Mouse (Mus musculus) cortical plate, adult 2 months (tissue): ENCODE results near the gene Dlg5. TPM values are rescaled to one million over a fixed set of nuclear protein-coding genes. Genes with fewer than 3 reads are reported as not detected.

Experiments
- H3K27ac ChIP-seq: fragments of 200-500 bp; 2 replicates; pipeline ENCODE4 v1.5.1; 2012; ENCODE audit warnings: low read length, control low read depth, inconsistent platforms; ENCODE audit not compliant: insufficient read depth
- H3K4me1 ChIP-seq: fragments of 200-500 bp; 2 replicates; pipeline ENCODE4 v1.6.1; 2011; ENCODE audit warnings: low read length; ENCODE audit not compliant: control insufficient read depth, insufficient read depth
- H3K4me3 ChIP-seq: fragments of 200-500 bp; 2 replicates; pipeline ENCODE4 v1.5.1; 2011; ENCODE audit warnings: mild to moderate bottlenecking, low read length, control low read depth; ENCODE audit not compliant: insufficient read depth
- CTCF ChIP-seq: fragments of 200-500 bp; IDR thresholded peaks from 2 replicates; pipeline ENCODE4 v1.5.1; 2011; ENCODE audit warnings: mild to moderate bottlenecking, control low read depth, low read length; ENCODE audit not compliant: insufficient read depth; ENCODE audit errors: extremely low read depth
- POLR2A ChIP-seq: fragments of 200-500 bp; IDR thresholded peaks from 2 replicates; pipeline ENCODE4 v1.6.1; 2011; ENCODE audit warnings: mild to moderate bottlenecking, low read length, control low read depth; ENCODE audit not compliant: insufficient read depth; ENCODE audit errors: extremely low read depth
- polyA plus RNA-seq: library from polyadenylated mRNA; depleted of rRNA; stranded (reverse); fragments of >200 nt; gene quantifications from 2 replicates; pipeline ENCODE4 v1.2.3, GENCODE M21; 2012

The Dlg5 gene
- polyA plus RNA-seq, 1 experiment, result 26.5 TPM

DNA sequence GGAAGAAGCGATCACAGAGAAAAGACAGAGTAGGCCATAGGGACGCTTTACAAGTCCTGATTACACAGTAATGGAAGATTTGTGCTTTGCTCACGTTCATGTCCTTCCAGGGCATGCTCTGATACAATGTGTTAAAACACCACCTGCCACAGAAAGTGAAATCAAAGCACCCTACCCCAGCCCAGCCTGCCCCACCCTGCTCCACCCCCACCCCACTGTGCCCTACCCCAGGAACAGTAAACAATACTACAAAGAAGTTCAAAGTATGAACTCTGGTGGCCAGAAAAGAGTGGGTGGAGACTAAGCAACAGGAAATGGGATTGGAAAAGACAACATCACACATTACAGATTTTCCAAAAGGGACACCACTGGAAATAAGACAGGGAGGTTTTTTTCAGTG, 104.0 kb downstream of the Dlg5 start:
- Histone ChIP-seq H3K4me3 (no peak overlapping the region), H3K27ac (no peak overlapping the region), H3K4me1 (peaks cover 2% of the 10 kb centered on the region; the same call in 1 of the 2 replicates)
- TF ChIP-seq CTCF, result no peak
- no peak for TF ChIP-seq POLR2A

DNA sequence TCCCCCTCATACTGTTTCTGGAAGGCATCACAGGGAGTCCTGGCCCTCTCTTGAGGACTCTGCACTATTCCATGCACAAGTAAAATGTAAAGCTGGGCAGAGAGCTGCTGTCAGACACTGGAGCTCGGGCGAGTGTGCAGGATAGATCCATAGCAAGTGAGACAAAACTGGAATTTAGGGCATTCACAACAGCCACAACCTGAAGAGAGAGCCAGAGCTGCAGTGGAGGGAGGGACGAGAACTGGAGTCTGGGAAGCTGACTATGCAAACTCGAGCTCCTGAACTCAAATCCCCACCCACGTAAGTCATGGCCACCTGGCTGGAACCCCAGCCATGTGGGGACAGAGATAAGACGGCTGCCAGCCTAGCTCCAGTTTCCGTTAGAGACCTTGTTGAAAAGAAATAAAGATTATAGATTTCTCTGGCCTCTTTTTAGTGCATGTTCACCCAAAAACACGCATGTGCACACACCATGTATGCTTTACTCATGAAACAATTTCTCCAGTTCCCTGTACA, 105.4 kb downstream of the Dlg5 start:
- Histone ChIP-seq H3K4me3 (no peak overlapping the region), H3K4me1 (peaks cover 2% of the 10 kb centered on the region; the same call in 1 of the 2 replicates), H3K27ac (no peak overlapping the region)
- TF ChIP-seq POLR2A (no peak), CTCF (no peak)

DNA sequence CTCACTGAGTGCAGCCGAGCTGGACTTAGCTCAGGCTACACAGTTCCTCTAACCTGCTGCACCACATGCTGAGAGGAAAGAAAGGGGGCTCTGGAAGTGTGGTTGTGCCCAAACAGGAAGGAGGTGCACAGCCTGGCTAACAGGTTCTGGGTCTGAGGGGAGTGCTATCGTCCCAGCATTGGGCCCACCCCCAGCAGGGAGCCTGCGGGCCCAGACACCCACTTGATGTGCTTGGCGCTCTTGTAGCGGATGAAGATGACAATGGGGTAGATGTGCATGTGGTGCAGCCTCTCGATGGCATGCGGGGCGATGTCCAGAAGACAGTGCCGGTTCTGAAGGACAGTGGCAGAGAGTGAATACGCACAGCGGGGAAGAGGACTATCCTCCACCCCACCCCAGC, 108.8 kb downstream of the Dlg5 start:
- H3K27ac ChIP-seq, result no peak overlapping the region
- peaks cover 2% of the 10 kb centered on the region; the same call in 1 of the 2 replicates for H3K4me1 ChIP-seq
- no peak overlapping the region for H3K4me3 ChIP-seq
- no peak for TF ChIP-seq POLR2A

DNA sequence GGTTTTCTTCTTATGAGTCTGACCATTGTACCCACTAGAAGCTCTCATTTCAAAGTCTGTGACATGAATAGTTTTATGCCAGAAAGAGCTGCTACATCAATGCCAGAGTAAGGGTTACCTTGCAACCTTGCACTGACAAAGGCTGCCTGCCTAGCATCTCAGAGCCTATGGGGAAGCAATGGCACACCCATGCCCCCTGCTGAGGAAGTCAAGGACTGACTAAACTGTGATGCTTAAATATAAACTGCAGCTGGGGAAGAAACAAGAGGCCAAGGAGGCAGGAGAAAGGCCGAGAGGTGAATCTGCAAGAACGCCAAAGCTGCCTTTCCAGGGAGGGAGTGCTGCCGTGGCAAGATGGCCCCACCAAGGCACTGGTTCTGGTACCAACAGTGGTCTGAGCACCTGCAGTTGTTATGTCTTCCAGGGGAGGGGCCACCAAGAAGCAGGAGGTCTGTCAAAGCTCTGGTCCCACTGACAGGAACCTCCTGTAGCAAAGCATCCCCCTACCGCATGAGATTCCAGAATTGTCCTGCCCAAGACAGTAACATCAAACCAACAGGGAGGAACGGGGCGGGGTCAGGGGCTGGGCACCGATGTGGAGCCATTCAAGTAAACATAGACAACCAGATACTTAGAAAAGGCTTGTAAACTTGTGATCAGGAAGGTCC, 111.0 kb downstream of the Dlg5 start:
- Histone ChIP-seq H3K27ac (no peak overlapping the region), H3K4me3 (no peak overlapping the region), H3K4me1 (no peaks in the 10 kb centered on the region)
- no peak for TF ChIP-seq CTCF
- TF ChIP-seq POLR2A, result no peak

DNA sequence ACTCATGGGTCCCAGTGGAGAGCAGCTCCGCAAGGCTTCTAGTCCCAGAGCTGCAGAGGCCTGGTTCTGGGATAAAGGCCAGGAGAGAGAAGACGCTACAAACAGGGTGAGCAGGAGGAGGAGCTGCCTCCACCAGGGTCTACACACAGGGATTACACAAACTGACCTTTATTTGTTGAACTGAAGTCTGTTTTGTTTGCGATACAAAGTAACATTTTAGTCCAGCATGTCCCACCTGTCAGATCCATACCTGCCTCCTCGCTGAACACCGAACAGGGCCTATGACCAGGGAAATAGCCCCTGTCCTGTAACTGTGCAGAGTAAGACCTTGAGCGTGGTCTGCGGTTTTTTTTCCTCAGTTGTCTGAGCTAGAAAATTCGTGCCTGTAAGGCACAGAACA, 111.9 kb downstream of the Dlg5 start:
- H3K27ac ChIP-seq, result no peak overlapping the region
- H3K4me3 ChIP-seq, result no peak overlapping the region
- TF ChIP-seq CTCF (no peak), POLR2A (no peak)
- no peaks in the 10 kb centered on the region for H3K4me1 ChIP-seq

DNA sequence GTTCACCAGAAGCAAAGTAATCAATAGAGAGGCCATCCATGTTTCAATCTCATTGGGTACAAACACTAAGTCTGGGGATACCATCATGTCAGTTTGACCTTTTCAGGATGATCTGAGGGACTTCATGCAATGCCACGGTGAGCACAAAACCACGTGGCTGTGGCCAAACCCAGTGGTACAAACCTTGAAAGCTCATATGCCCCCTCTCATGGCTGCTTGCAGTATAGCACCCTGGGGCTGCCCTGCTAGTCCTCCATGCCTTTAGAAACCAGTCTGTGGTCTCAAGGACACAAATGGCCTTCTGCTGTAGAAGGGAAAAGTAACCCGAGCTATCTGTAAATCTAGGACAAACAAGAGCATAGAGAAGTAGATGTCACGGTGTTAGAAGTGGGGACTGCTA, 113.6 kb downstream of the Dlg5 start:
- H3K4me3 ChIP-seq, result no peak overlapping the region
- H3K4me1 ChIP-seq, result no peaks in the 10 kb centered on the region
- H3K27ac ChIP-seq, result no peak overlapping the region
- TF ChIP-seq CTCF, result peak; percentile 13; the same call in 1 of the 2 replicates
- TF ChIP-seq POLR2A, result no peak

DNA sequence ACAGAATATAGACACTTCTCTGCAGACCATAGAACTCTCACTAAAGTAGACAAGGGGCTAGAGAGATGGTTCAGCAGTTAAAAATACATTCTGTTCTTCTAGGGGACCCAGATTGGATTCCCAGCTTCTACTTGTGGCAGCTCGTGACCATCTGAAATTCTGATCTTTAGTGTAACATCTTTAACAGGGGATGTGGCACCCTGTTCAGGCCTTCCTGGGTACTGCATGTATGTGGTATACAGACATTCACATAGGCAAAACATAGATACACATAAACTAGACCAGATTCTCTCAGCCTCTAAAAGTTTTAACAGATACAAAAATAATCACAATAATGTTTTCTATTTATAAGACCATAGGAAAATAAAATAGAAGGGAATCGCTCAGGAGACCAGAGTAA, 120.7 kb downstream of the Dlg5 start:
- no peak overlapping the region for H3K4me3 ChIP-seq
- no peak overlapping the region for H3K27ac ChIP-seq
- no peak for TF ChIP-seq CTCF
- TF ChIP-seq POLR2A, result no peak
- no peaks in the 10 kb centered on the region for H3K4me1 ChIP-seq

DNA sequence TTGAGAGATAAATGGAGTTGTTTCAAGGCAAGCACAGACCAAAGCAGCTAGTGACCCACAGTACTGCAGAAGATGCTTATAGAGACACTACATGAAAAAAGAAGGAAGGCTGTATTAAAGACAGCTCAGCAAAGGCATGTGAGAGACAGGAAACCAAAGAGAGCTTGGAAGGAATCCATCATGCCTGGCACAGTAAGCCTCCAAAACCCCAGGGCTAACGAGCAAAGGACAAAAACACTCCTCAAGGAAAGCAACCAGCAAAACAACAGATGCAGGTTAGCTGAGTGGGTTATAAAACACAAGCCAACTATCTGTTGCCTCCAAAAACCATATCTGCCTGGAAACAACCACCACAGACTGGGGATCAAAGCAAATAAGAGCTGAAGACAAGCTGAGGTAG, 121.5 kb downstream of the Dlg5 start:
- TF ChIP-seq POLR2A, result no peak
- TF ChIP-seq CTCF, result no peak
- Histone ChIP-seq H3K4me3 (no peak overlapping the region), H3K27ac (no peak overlapping the region), H3K4me1 (no peaks in the 10 kb centered on the region)

DNA sequence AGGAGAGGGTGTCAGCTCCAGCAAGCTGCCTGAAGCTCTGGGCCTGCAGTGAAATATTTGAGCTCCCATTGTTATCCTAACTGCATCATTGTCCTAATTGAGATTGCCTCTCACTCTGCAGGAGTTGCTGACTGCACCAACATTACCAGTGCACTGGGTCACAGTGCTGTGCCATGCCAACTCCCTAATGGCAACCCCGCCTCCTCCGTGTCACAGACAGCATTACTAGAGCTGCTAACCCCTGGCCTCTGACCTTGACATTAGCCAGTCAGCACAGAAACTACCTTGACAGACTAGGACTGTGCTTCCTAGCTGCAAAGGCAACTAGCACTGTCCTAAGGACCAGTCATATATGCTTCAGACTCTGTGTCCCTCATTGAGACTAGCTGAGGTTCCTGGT, 139.0 kb downstream of the Dlg5 start:
- H3K4me3 ChIP-seq, result no peak overlapping the region
- TF ChIP-seq POLR2A (no peak), CTCF (no peak)
- no peak overlapping the region for H3K27ac ChIP-seq
- no peaks in the 10 kb centered on the region for H3K4me1 ChIP-seq

DNA sequence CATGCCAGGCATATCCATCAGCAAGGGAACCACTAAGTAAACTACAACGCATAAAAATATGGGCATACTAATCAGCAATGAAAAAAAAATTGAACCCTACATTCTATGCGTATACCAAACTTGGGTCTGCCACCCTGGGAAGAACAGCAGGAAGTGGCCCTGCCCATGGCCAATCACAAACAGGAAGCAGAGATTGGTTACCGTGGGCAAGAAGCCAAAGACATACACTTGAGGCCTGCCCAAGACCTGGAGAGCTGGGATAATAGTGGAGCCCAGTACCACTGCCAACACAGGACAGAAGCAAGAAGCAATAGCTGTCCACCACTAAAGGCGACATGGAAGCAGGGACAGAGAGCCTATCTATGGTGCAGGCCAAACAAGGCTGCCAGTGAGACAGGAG, 146.9 kb downstream of the Dlg5 start:
- no peak overlapping the region for H3K27ac ChIP-seq
- TF ChIP-seq POLR2A, result no peak
- no peak for TF ChIP-seq CTCF
- no peaks in the 10 kb centered on the region for H3K4me1 ChIP-seq
- H3K4me3 ChIP-seq, result no peak overlapping the region
